Mouse (Mus musculus) 3T3-L1 (cell line): ENCODE results near the gene Mfsd11.
"Not testable (repeated sequence)": the region's sequence is repeated elsewhere in the genome, so short reads cannot be mapped to it uniquely, and the experiment has no call there.

ENCODE experiments used
- DNase-seq: peaks from one replicate; pipeline ENCODE4 v3.0.0-alpha.2; 2015; ENCODE audit warnings: low read depth, low spot score

The Mfsd11 gene

GRCm38 (mm10) chr11:116847187-116848085 lies 4.8 kb upstream of the Mfsd11 start:
- no peak for DNase-seq

DNA sequence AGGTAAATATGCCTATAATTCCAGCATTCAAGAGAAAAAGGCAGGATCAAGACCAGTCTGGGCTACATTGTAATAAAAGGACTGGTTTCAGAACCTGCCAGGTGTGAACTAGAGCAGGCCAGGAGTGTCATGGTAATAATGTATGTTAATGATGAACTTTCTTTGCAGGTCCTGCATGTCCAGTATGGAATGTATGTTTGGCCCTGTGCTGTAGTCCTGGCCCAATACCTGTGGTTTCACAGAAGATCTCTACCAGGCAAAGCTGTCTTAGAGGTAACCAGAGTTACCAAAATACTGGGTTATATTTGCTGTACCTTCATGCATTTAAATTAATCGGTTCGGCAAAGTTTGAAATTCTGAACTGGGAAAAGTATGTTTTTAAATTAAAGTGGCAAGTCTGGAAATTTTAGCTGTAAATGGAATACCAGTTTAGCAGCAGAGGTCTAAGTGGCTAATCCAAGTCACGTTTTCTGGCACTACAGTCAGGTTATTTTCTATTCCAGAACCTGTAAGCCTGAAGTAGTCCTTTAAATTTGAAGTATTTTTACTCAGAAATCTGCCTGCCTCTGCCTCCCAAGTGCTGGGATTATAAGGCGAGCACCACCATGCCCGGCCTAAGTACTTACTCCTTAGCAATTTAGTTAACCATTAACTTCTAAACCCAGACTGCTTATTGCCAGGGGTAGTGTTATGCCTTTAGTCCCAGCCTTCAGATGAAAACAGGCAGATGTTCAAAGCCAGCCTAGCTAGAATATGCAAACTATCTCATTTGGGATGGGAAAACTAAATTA lies 4.0 kb upstream of the Mfsd11 start:
- DNase-seq: no peak

- not testable (repeated sequence) for DNase-seq
Measured at GRCm38 (mm10) chr11:116848877-116849178, 3.4 kb upstream of the Mfsd11 start.

DNA sequence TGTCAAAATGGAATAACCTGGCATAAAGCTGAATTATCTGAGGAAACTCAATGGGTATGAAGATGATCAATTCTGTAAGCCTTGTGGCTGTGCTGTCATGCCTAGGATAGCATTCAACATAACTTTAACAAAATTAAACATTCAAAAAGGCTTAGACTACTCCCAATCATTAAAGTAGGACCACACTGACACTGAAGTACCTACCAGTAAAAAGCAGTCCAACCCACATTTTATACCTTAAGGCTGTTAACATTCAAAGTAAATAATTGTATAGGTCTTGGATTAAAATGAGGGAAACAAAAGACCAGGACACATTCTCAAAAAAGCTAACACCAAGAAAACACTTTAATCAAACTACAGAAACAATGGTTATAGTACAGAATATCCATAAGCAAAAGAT lies 2.7 kb upstream of the Mfsd11 start:
- no peak for DNase-seq

DNA sequence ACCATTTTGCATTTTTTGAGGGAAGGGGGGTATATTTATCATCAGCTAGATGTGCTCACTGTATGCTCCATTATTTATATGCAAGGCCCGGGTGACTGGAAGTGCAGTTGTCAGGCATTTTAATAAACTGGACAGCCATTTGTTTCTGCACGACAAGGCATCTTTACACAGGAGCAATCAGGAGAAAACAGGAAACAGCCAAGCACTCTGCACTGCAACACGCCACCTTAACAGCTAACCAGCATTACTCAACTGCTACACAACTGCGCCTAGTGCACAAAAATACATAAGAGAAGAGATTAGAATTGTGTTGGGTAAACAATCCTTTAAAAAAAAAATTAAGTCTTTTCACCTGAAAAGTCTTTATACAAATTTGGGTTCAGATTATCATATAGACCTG lies 2.2 kb upstream of the Mfsd11 start:
- DNase-seq: no peak

DNA sequence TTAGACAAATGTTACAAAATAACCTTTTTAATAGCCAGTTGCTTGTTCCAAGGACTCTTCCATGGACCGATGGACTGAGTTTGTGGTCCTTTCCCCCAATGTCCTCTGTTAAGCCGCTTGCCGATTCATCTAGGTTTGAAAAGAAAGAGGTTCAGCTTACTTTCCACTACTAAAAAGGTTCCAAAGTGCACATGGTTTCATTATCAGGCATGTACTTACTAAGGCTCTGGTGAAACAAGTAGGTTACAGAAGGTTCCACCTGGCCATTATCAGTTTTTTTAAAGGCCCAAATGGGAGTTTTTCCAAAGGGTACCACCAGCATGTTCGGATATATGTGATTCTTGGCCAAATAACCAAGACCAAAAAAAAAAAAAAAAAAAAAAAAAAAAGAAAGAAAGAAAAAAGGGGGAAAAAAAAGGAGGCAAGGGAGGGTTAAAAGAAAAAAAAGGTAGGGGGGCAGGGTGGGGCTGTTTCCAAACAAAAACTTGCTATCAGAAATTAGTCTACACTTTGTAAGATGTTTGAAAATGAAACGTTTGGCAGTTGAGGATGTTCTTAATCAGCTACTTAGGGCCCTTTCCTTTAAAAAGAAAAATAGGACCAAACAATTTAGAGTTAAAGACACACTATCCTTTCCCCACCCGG lies 1.3 kb upstream of the Mfsd11 start:
- DNase-seq: no peak

DNA sequence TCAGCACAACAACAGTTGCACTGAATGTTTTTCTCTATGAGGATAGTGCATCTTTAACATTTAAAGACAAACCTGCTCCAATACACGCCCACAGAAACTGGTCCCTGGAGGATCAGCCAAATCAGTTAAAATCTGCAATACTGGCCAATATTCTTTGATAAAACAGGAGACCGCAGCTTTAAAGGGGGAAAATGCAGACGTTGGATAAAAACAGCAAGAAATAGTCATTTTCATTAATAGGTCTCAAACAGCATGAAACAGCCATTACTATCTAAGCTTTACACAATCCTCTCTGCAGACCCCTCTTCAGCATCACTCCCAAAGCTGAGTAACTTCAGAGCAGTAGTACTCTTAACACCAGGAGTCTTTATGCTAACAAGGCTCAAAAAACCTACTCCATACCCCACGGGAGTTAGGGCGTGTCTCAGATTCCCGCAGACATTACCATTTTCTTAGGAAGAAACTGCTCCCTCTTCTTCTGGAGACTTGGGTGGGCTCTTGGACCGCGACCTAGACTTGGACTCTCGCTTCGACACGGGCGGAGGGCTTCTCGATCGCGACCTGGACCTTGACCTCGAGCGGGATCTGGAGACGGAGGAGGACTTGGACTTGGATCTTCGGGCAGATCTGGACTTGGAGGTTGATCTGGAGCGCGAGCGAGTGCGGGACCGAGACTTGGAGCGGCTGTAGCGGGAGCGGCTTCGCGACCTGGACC lies 507 bp upstream of the Mfsd11 start:
- DNase-seq: peak; percentile 45

DNA sequence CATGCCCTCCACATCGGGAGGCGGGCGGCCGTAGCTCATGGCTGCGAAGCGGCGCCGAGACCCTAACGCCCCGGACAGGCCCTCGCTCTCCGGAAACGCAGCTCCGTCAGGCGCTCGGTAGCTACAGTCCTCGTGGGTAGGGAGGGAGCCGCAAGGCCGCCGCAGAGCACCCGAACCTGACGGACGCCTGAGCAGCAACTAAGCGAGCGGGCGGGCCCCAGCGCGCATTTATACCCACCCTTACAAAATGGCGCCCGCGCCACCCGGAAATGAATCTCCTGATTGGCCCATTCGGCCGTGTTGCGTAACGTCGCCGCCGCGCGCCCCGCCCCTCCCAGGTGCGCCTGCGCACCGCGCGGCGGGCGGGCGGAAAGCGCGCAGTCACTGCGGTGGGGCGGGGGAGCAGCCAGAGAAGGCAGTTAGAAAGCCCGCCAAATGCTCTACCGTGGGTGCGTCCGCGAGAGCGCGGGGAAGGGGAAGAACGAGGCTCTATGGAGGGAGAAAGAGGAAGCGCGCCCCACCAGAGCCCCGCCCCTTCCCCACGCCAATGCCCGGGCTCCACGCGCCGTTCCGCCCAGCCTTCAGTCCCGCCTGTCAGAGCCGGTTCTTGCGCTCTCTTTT lies 761 bp downstream of the Mfsd11 start, which contains the start of gene Srsf2:
Gene Srsf2 (minus strand): TSS at position 204 of the 621 bp plus-strand sequence.
- peak; percentile 91 for DNase-seq

DNA sequence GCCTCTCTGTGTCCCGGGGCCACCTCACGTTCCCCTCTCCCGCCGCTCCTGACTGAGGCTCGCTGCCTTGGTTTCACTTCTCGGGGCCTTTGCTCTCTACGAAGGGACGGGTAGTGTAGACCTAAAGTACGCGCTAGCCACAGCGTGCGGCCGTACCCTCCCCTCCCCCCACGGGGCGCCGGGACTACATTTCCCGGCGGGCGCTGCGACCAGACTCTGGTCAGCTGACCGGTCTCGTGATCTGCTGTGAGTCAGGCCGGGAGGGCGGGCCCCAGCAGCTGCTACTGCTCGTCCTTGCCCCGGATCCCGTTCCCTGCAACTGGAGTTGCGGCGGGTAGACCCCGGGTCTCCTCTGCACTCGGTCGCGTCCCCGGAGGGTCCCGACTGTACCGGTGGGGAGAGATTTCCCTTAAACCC lies 1.3 kb downstream of the Mfsd11 start:
- peak; percentile 96 for DNase-seq

DNA sequence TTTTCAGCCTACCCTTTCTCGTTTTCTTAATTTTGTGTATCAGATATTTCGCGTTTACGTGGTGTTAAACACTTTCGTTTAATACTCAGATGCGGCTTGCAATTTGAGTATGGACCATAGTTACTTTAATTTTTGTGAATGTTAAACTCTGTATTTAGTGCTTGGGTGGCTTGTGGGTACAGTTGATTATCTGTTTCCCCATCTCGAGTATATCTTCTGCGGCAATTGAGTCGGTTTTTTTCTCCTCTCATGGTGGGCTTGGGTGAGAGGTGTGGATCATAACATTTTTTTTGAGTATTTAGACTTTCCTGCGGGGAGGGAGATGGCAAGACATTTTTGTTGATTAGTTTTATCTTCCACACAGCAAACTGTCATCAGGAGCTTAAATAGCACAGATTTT lies 2.0 kb downstream of the Mfsd11 start:
- no peak for DNase-seq

- DNase-seq: no peak
Measured at GRCm38 (mm10) chr11:116857183-116857850, 5.1 kb downstream of the Mfsd11 start.

GRCm38 (mm10) chr11:116864444-116864843 lies 12.2 kb downstream of the Mfsd11 start:
- no peak for DNase-seq

GRCm38 (mm10) chr11:116865945-116866585 lies 13.8 kb downstream of the Mfsd11 start:
- DNase-seq: no peak

GRCm38 (mm10) chr11:116868129-116868528 lies 15.9 kb downstream of the Mfsd11 start:
- DNase-seq: peak; percentile 21

GRCm38 (mm10) chr11:116869223-116869622 lies 17.0 kb downstream of the Mfsd11 start:
- DNase-seq: no peak

DNA sequence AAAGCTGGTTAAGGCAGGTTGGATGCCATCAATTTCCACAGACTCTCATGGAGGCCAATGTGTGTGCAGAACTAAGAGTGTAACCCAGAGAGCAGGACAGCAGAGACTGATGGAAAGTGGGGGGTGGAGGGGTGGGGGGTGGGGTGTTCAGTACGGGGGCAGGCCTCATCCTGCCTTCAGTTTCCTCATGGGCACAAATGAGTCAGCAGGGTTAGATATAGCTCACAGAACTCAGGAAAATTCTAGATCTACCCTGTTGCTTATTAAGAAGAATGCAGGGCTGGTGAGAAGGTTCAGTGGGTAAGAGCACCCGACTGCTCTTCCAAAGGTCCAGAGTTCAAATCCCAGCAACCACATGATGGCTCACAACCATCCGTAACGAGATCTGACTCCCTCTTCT lies 17.4 kb downstream of the Mfsd11 start:
- DNase-seq: no peak

DNA sequence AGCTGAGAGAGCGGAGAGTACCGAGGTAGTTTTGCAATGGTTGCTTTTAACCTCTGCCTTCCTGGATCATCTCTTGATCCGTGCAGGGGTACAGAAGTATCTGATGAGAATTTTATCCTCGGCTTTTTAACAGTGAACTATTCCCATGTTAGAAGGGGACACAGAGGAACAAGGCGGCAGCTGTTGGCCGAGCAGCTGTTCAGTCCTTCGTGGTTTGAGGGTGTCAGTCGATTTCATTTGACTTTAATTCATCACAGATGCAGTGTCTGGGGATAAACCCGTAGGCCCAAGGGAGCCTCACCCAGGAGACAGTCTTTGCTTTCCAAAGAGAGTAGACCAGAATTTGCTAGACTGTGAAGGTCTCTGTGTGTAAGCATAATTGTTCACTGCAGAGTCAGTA lies 19.3 kb downstream of the Mfsd11 start:
- DNase-seq: no peak

- DNase-seq: no peak
Measured at GRCm38 (mm10) chr11:116873987-116874386, 21.7 kb downstream of the Mfsd11 start.

- no peak for DNase-seq
Measured at GRCm38 (mm10) chr11:116878454-116878853, 26.2 kb downstream of the Mfsd11 start.

DNA sequence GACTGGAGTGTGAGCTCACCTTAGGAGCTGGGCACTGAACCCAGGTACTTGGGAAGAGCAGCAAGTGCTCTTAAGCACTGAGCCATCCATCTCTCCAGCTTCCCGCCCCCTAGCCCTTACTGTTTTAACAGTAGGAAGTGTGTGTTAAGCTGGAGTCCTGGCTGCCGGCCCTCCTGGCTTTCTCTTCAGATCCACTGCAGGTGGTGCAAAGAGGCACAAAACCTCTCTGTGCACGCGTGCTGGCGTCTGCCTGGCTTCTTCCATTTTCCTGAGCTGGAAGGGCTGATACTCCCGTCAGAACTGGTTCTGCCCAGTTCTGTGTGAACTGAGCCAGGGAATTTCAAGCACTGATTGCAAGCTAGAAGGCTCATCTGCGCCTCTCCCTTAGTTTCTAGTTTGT lies 28.6 kb downstream of the Mfsd11 start:
- DNase-seq: no peak
